In genomic region chr7:99356244-99356930, GRCm38 (mm10) we compare ENCODE assay signal across 8 mouse cellular contexts. TPM values are rescaled to one million over a fixed set of nuclear protein-coding genes. Genes with fewer than 3 reads are reported as not detected.
DNase-seq lines count a peak whose midpoint lies in the region; ATAC-seq and TF ChIP-seq lines count a peak whose summit lies in the region.

No protein-coding gene starts in this region.

- peak overlapping the region; percentile 97 for H3K27ac ChIP-seq in gastrocnemius, adult 2 months
- H3K27ac ChIP-seq in hindbrain, embryonic 16.5 days (ENCODE audit: low read depth, low read length): peak overlapping the region; percentile 67
- peak overlapping the region; percentile 100 for H3K27ac ChIP-seq in lung, embryonic 16.5 days (ENCODE audit: low read length)
- peak overlapping the region; percentile 95 for H3K27ac ChIP-seq in stomach, postnatal 0 days (replicated peaks)

- TF ChIP-seq CTCF in gastrocnemius, adult 2 months (IDR thresholded peaks at IDR 0.05): no peak
- TF ChIP-seq CTCF in stomach, postnatal 0 days (IDR thresholded peaks at IDR 0.05; ENCODE audit: low read depth): no peak

- DNase-seq in urinary bladder, postnatal 14 days (ENCODE audit: low spot score): peak; percentile 74
- no peak for DNase-seq in urinary bladder, postnatal 10 days (ENCODE audit: low spot score)
- DNase-seq in gastrocnemius, adult 2 months: peak; percentile 71
- DNase-seq in stomach, postnatal 0 days (ENCODE audit: low spot score): peak; percentile 37
- DNase-seq in right cerebral cortex, adult 18-20 months: no peak
- no peak for DNase-seq in B cell, adult 2 months

- no peak overlapping the region; the same call in 1 of the 2 replicates for H3K4me2 ChIP-seq in hindbrain, embryonic 16.5 days (ENCODE audit: low read length)
- H3K4me2 ChIP-seq in lung, embryonic 16.5 days (ENCODE audit: low read depth, low read length): peak overlapping the region; percentile 59
- peak overlapping the region; percentile 48 for H3K4me2 ChIP-seq in stomach, postnatal 0 days (replicated peaks; ENCODE audit: low read depth)

- H3K27me3 ChIP-seq in hindbrain, embryonic 16.5 days (replicated peaks; ENCODE audit: control insufficient read depth, insufficient read depth, low read length): no peaks in the 10 kb centered on the region
- no peaks in the 10 kb centered on the region for H3K27me3 ChIP-seq in lung, embryonic 16.5 days (ENCODE audit: control insufficient read depth, insufficient read depth, low read depth, low read length)
- H3K27me3 ChIP-seq in stomach, postnatal 0 days (ENCODE audit: control insufficient read depth, insufficient read depth, low read length): no peaks in the 10 kb centered on the region

- WGBS in hindbrain, embryonic 16.5 days: 35% methylated on average over 9 of the region's 9 CpGs
- WGBS in lung, embryonic 16.5 days: 8% methylated on average over 9 of the region's 9 CpGs
- WGBS in stomach, postnatal 0 days: 17% methylated on average over 9 of the region's 9 CpGs

- no peak for ATAC-seq in hindbrain, embryonic 16.5 days
- ATAC-seq in lung, embryonic 16.5 days (ENCODE audit: low read depth): peak; percentile 41
- ATAC-seq in stomach, postnatal 0 days (ENCODE audit: low FRiP score, low TSS enrichment): peak; percentile 28; the same call in 1 of the 2 replicates

- no peaks in the 10 kb centered on the region for H3K9me3 ChIP-seq in hindbrain, embryonic 16.5 days (ENCODE audit: control insufficient read depth, low read length)
- no peaks in the 10 kb centered on the region for H3K9me3 ChIP-seq in lung, embryonic 16.5 days (ENCODE audit: control insufficient read depth, low read length)
- H3K9me3 ChIP-seq in stomach, postnatal 0 days (ENCODE audit: control insufficient read depth, low read length): no peaks in the 10 kb centered on the region

- no peak for TF ChIP-seq EP300 in stomach, postnatal 0 days (optimal IDR thresholded peaks at IDR 0.05)

- H3K36me3 ChIP-seq in hindbrain, embryonic 16.5 days (ENCODE audit: control insufficient read depth, insufficient read depth, low read length): no peaks in the 10 kb centered on the region
- no peaks in the 10 kb centered on the region for H3K36me3 ChIP-seq in lung, embryonic 16.5 days (ENCODE audit: control insufficient read depth, insufficient read depth, low read length)
- no peaks in the 10 kb centered on the region for H3K36me3 ChIP-seq in stomach, postnatal 0 days (ENCODE audit: control insufficient read depth, insufficient read depth, low read length)

- H3K4me3 ChIP-seq in gastrocnemius, adult 2 months: peak overlapping the region; percentile 63
- H3K4me3 ChIP-seq in hindbrain, embryonic 16.5 days (ENCODE audit: low read length): no peak overlapping the region
- peak overlapping the region; percentile 32 for H3K4me3 ChIP-seq in lung, embryonic 16.5 days (ENCODE audit: low read length)
- peak overlapping the region; percentile 21; the same call in 1 of the 2 replicates for H3K4me3 ChIP-seq in stomach, postnatal 0 days (ENCODE audit: low read depth, low read length)

- H3K4me1 ChIP-seq in hindbrain, embryonic 16.5 days (ENCODE audit: control insufficient read depth, insufficient read depth, low read depth, low read length): peaks cover 58% of the 10 kb centered on the region
- H3K4me1 ChIP-seq in lung, embryonic 16.5 days (replicated peaks; ENCODE audit: control insufficient read depth, insufficient read depth, low read length): peaks cover 47% of the 10 kb centered on the region
- H3K4me1 ChIP-seq in stomach, postnatal 0 days (replicated peaks; ENCODE audit: control insufficient read depth, insufficient read depth): peaks cover 21% of the 10 kb centered on the region

- H3K9ac ChIP-seq in hindbrain, embryonic 16.5 days (ENCODE audit: low read depth, low read length): 0 out of 2 replicates have a peak overlapping the region, but pooled peaks have one; percentile 46
- H3K9ac ChIP-seq in lung, embryonic 16.5 days (ENCODE audit: low read length): peak overlapping the region; percentile 65
- H3K9ac ChIP-seq in stomach, postnatal 0 days (ENCODE audit: low read length): no peak overlapping the region; the same call in 1 of the 2 replicates

- intact Hi-C loops in gastrocnemius, adult 2 months (cut with DNase I): no loop called here

RNA-seq across cellular contexts. Expression of gene Serpinh1, which starts 3.3 kb away (rescaled TPM):
- 100 to 1,000 TPM in 1 of 2 experiments, 10 to 100 TPM in 1; 47.0 to 124 TPM for total RNA-seq in gastrocnemius, adult 2 months (2021)
- polyA plus RNA-seq in hindbrain, embryonic 16.5 days (2015; fragmentation: Nextera tagmentation; extraction: Ambion mirVana): 261 and 355 TPM in 2 replicates
- 1,678 and 1,766 TPM in 2 replicates for polyA plus RNA-seq in lung, embryonic 16.5 days (2015; fragmentation: Nextera tagmentation; extraction: Ambion mirVana)
- 331 and 433 TPM in 2 replicates for polyA plus RNA-seq in stomach, postnatal 0 days (2015; fragmentation: Nextera tagmentation; extraction: Ambion mirVana)

RNA-seq across cellular contexts. Expression of gene Gdpd5, which starts 24.8 kb away (rescaled TPM):
- total RNA-seq in gastrocnemius, adult 2 months (2021): 1 to 10 TPM; 5.4 to 6.7 TPM
- 36.9 and 43.8 TPM in 2 replicates for polyA plus RNA-seq in hindbrain, embryonic 16.5 days (2015; fragmentation: Nextera tagmentation; extraction: Ambion mirVana)
- polyA plus RNA-seq in lung, embryonic 16.5 days (2015; fragmentation: Nextera tagmentation; extraction: Ambion mirVana): 22.4 and 24.1 TPM in 2 replicates
- polyA plus RNA-seq in stomach, postnatal 0 days (2015; fragmentation: Nextera tagmentation; extraction: Ambion mirVana): 8.1 and 9.1 TPM in 2 replicates

Comparison
In these comparisons a context has a peak if more than half of its experiments do, and no peak if none do; other contexts are left out.
1. DNase-seq: peak in urinary bladder, postnatal 14 days (single experiment), gastrocnemius, adult 2 months (single experiment) and stomach, postnatal 0 days (single experiment); none in urinary bladder, postnatal 10 days (single experiment), right cerebral cortex, adult 18-20 months (single experiment) and B cell, adult 2 months (0 of 2).
2. Peak in every context shown above with its lines, with median percentiles within 50 percentile points of each other: H3K27ac ChIP-seq.